In genomic region chr2:61062125-61062524, GRCm38 (mm10) we compare ENCODE assay signal across 11 mouse cellular contexts.
DNase-seq lines count a peak whose midpoint lies in the region; ATAC-seq lines count a peak whose summit lies in the region.
"Had no signal": no experiment of that assay in that cellular context is flagged by ENCODE, and none has a peak within 500 bp of the region (broad histone marks: within the 10 kb centered on the region; RNA-seq: fewer than 3 reads in every experiment).

No protein-coding gene starts in this region.

- intact Hi-C loops in heart, postnatal 25 days (cut with DNase I) = no loop called here

- no peak for ATAC-seq in CD4-positive, CD25-positive, alpha-beta regulatory T cell, adult 4 months

- DNase-seq in Muller cell, postnatal 12 days (ENCODE audit: inconsistent ontology term) = peak; percentile 23
- DNase-seq in embryo, embryonic 10 days (ENCODE audit: low spot score) = peak; percentile 73
- DNase-seq in heart, postnatal 25 days (ENCODE audit: low spot score) = peak; percentile 41
- DNase-seq in kidney, postnatal 4 days = peak; percentile 56 to 72
- DNase-seq in T-cell, adult 2 months (ENCODE audit: low spot score) = no peak
- no peak for DNase-seq in left cerebral cortex, adult 18-20 months (ENCODE audit: low spot score in 2 of 2)
- no peak for DNase-seq in left cerebral cortex, adult 8-10 months (ENCODE audit: low spot score in 2 of 2)
- DNase-seq: cerebellum, adult 8-10 months; layer of hippocampus, adult 9-11 months; thymus, adult 2 months had no signal

Comparison
In these comparisons a context has a peak if more than half of its experiments do, and no peak if none do; other contexts are left out.
1. DNase-seq: peak in Muller cell, postnatal 12 days (single experiment), embryo, embryonic 10 days (single experiment), heart, postnatal 25 days (single experiment) and kidney, postnatal 4 days (2 of 2); none in T-cell, adult 2 months (single experiment), left cerebral cortex, adult 18-20 months (0 of 2) and left cerebral cortex, adult 8-10 months (0 of 2).